Mouse (Mus musculus) olfactory bulb, adult 2 months (tissue): Measurements from ENCODE around the gene N6amt1. TPM values are rescaled to one million over a fixed set of nuclear protein-coding genes. Genes with fewer than 3 reads are reported as not detected.

ENCODE experiments used
- H3K27ac ChIP-seq: fragments of 200-500 bp; 2 replicates; pipeline ENCODE4 v1.5.1; 2012; ENCODE audit warnings: low read depth, low read length; ENCODE audit not compliant: insufficient read depth
- H3K4me1 ChIP-seq: fragments of 200-500 bp; 2 replicates; pipeline ENCODE4 v1.6.1; 2012; ENCODE audit warnings: low read length; ENCODE audit not compliant: control insufficient read depth, insufficient read depth
- H3K4me3 ChIP-seq: fragments of 200-500 bp; 2 replicates; pipeline ENCODE4 v1.5.1; 2012; ENCODE audit warnings: mild to moderate bottlenecking, low read depth, low read length, moderate library complexity; ENCODE audit not compliant: insufficient read depth
- CTCF ChIP-seq: fragments of 200-500 bp; IDR thresholded peaks from 2 replicates; pipeline ENCODE4 v1.5.1; 2012; ENCODE audit warnings: low read depth, mild to moderate bottlenecking, low read length, moderate library complexity; ENCODE audit not compliant: insufficient read depth
- POLR2A ChIP-seq: fragments of 200-500 bp; IDR thresholded peaks from 2 replicates; pipeline ENCODE4 v1.6.1; 2012; ENCODE audit warnings: mild to moderate bottlenecking, low read depth, low read length, moderate library complexity; ENCODE audit not compliant: insufficient read depth
- WGBS: fragments of 180-500 bp; shearing (Covaris S2); methylation state at CpG from one replicate; pipeline ENCODE4 v1.1.7; 2018; 5-methylcytosine and 5-hydroxymethylcytosine counted together
- polyA plus RNA-seq: library from polyadenylated mRNA; stranded (reverse); fragments of >200 nt; gene quantifications from 2 replicates; pipeline ENCODE4 v1.2.4, GENCODE M21; 2012; ENCODE audit warnings: low replicate concordance; ENCODE audit not compliant: missing spikeins, insufficient read depth, insufficient read length

N6amt1 gene
- polyA plus RNA-seq, 1 experiment, result not detected

DNA sequence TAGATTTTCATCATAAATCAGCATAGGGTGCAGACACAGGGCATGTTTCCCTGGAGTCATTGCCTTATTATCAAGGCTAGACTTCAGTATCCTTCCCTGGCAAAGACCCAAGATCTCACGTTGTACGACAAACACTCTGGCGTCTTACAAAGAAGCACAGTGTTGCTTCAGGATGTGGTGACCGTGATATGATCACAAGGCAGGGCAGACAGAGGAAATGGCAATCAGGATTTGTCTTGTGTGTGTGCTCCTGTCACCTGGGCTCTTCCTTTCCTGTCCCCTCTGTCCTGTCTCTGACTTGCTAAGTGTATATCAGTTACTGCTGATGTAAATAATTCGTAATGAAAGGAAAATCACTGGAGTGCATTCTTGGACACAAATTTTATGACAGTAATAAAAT is 29.4 kb upstream of the N6amt1 start:
- WGBS, result 40% methylated on average over 5 of the region's 5 CpGs
- no peak overlapping the region for H3K27ac ChIP-seq
- TF ChIP-seq POLR2A (no peak), CTCF (no peak)
- H3K4me1 ChIP-seq, result 0 out of 2 replicates have a peak, but pooled peaks cover 2% of the 10 kb centered on the region
- H3K4me3 ChIP-seq, result no peak overlapping the region

DNA sequence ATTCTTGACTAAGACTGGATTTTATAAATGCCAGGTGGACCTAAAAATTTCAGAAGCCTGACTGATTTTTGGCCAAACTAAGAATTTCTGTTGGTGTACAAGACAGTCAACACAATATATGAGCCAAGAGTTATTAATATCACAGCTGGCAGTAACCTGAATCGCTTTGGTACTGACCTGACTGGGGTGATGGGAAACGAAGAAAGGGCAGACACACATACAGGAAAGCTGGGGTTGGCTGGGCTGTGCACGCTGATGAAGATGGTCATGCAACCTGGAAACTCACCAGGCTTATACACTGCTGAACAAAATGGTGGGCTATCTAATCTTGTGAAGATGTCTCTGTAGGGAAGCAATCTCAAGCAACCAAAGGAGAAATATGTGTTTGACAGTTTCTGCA is 24.0 kb upstream of the N6amt1 start:
- H3K4me3 ChIP-seq, result no peak overlapping the region
- TF ChIP-seq CTCF (no peak), POLR2A (no peak)
- WGBS, result 96% methylated on average over 3 of the region's 3 CpGs

DNA sequence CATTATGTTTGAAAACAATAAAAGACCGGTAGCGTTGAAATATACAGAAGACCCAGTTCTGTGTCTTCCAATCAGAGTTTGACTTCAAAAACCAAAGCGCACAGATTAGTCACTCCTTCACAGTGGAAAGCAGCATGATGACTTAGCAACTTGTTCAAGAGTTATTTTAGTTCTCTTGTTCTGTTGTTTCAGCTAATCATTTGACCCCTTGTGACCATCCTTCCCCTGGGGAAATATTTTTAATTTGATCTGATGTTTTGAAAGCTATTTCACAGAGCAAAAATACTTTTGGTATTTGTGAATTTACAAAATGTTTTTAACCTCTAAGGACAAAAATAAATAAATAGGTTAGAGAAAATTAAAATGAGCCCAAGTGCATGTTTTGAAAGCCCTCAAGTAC is 19.2 kb upstream of the N6amt1 start:
- TF ChIP-seq CTCF (no peak), POLR2A (no peak)
- H3K27ac ChIP-seq, result no peak overlapping the region
- no peaks in the 10 kb centered on the region for H3K4me1 ChIP-seq
- WGBS, result 83% methylated on average over 3 of the region's 3 CpGs
- no peak overlapping the region for H3K4me3 ChIP-seq

More for the DNA sequence above, 24.0 kb upstream of the N6amt1 start:
- H3K4me1 ChIP-seq, result no peaks in the 10 kb centered on the region
- no peak overlapping the region for H3K27ac ChIP-seq

DNA sequence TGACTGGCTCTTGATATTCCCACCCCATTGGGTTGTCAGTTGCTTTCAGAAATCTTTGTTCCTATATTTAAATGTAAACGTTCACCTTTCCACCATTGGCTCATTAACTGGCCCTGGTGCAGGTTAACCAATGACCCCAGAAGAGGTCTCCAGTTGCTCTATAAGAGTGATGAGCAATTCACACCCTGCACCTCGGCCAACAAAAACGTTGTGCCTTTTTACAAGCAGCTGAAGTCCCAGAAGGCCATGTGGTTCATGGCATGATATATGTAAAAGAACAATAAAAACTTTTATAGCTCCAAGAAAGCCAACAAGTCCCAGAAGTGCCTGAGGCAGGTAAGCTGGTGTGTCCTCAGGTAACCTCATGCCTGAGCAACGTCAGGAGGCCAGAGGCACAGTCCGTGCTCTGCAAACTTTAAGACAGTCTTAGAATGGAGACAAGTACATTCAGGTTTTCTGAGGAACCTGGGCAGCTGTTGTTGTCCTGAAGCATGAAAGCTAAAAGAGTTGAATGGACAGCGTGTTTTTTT is 12.9 kb upstream of the N6amt1 start:
- no peak overlapping the region for H3K27ac ChIP-seq
- no peaks in the 10 kb centered on the region for H3K4me1 ChIP-seq
- H3K4me3 ChIP-seq, result no peak overlapping the region
- WGBS, result 83% methylated on average over 6 of the region's 6 CpGs
- TF ChIP-seq CTCF (no peak), POLR2A (no peak)

DNA sequence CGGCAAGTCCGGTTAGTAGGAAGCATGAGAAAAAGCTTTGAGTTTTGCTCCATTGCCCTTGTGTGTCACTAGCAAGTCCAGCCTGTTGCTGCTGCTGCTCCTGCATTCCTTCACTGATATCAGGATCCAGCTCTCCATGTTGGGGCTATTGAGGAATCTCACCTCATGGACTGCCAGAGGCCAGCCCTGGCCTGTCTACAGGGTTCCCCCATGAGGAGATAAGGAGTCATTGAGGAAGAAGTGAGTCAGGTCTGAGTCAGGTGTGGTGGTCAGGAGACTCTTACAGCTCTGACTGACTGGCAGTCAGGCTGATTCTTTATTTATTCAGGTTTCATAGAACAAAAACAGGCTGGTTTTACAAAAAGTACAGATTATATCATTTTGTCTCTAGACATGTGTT is 5.9 kb upstream of the N6amt1 start:
- TF ChIP-seq CTCF (no peak), POLR2A (no peak)
- H3K4me1 ChIP-seq, result no peaks in the 10 kb centered on the region
- no peak overlapping the region for H3K4me3 ChIP-seq
- WGBS, result 97% methylated on average over 2 of the region's 2 CpGs
- no peak overlapping the region for H3K27ac ChIP-seq

DNA sequence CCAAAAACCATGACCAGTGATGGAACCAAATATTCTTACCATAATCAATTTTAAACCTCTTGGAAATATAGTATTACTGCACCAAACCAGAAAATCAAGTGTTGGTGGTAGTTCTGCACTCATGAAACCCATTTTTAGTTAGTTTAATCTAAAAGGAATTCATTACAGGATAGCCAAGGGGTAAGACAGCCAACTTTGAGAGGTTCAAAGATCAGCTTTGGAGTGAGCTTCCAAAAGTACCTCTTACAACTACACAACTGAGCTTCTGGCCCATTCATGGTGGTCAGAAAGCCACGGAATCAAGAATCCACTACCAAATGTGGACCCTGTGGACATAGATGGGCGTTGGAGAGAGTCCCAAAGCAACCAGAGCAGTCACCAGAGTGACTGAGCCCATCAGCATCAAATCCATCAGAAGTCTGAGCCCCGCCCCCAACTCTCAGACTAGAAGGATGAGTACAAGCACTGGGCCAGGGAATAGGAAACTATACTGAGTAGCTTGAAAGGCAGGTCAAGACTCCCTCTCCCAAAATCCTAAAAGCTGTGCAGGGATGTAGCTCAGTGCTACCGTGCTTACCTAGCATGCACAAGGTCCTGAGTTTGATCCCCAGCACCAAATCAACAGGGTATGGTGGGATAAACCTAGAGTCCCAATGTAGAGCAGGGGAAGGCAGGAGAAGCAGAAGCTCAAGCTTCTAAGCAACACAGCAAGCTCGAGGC is 2.4 kb upstream of the N6amt1 start:
- 69% methylated on average over 5 of the region's 5 CpGs for WGBS
- TF ChIP-seq POLR2A (no peak), CTCF (no peak)
- Histone ChIP-seq H3K4me3 (no peak overlapping the region), H3K4me1 (no peaks in the 10 kb centered on the region; the same call in 1 of the 2 replicates), H3K27ac (no peak overlapping the region)

DNA sequence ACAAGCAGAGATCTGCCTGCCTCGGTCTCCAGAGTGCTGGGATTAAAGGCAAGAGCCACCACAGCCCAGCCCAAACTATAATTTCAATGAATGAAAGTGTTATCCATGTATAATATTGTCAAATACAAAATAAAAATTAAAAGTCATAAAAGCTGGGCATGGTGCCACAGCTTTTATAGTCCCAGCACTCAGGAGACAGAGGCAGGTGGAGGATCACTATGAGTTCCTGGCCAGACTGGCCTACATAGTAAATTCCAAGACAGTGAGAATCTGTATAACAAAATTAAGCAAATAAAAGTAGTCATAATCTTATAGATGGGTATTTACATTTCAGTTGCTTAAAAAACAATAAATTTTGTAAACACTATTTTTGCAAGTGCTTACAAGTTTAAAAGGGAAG is 380 bp upstream of the N6amt1 start:
- Histone ChIP-seq H3K4me3 (no peak overlapping the region), H3K27ac (no peak overlapping the region), H3K4me1 (no peaks in the 10 kb centered on the region; the same call in 1 of the 2 replicates)
- 100% methylated on average over 1 of the region's 1 CpGs for WGBS
- TF ChIP-seq CTCF (no peak), POLR2A (no peak)

DNA sequence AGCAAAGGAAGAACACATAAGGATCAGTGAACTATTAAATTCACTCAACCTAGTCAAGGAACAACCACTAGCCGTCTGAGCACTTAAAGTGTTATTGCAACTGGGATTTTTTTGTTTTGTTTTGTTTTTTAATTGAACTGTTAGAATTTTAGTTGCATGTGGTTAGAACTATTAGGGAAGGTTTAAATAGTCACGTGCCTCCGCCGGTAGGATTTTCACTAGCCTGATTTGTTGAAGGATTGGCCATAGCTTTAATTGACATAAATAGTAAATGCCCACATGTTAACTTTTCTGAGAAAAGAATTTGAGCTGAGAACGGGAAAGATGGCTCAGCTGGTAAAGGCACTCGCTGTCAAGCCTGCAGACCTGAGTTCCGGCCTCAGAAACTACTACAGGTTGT is 763 bp downstream of the N6amt1 start:
- H3K4me3 ChIP-seq, result no peak overlapping the region
- no peak overlapping the region for H3K27ac ChIP-seq
- H3K4me1 ChIP-seq, result no peaks in the 10 kb centered on the region; the same call in 1 of the 2 replicates
- WGBS, result 59% methylated on average over 7 of the region's 7 CpGs
- TF ChIP-seq POLR2A, result no peak
- TF ChIP-seq CTCF, result no peak

DNA sequence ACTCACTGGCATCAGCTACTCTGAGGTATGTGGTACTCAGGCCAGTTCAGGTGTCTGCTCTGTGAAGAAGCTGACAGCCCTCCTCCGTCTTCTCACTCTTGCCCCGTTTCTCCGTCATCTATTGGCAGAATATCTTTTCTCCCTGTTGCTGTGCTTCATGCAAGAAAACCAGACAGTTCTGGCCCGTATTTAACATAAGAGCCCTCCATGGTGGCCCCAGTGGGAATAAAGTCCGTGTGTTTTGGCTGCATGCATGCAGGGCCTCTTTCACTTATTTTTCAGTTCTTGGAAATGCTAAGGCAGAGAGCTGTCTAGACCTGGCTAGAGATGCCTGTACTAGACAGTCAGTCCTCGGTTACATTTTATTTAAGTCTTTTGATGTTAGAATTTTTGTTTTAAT is 6.1 kb downstream of the N6amt1 start:
- Histone ChIP-seq H3K4me1 (no peaks in the 10 kb centered on the region), H3K27ac (no peak overlapping the region), H3K4me3 (no peak overlapping the region)
- TF ChIP-seq CTCF (no peak), POLR2A (no peak)
- 88% methylated on average over 6 of the region's 6 CpGs for WGBS

DNA sequence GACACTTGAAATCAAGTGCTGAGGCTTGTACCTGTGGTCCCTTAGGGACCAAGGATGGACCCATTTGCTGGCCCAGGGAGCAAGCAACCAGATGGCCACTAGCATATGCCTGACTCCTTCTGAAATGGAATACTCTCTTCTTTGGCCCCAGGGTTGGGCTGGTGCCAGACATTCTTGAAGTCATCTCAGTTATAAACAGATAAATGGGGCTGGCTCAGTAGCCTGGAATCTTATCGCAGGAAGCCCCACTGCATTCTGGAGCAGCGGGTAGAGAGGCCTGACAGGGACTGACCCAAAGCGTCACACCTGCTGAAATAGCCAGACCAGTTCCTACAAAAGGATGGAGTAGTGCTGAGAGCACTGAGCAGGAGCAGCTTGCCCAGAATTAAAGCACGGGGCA is 10.2 kb downstream of the N6amt1 start:
- Histone ChIP-seq H3K27ac (no peak overlapping the region), H3K4me1 (no peaks in the 10 kb centered on the region), H3K4me3 (no peak overlapping the region)
- WGBS, result 89% methylated on average over 4 of the region's 4 CpGs
- TF ChIP-seq POLR2A (no peak), CTCF (no peak)
